Mouse (Mus musculus) liver, postnatal 0 days (tissue): ENCODE results near the gene Osbpl8.
"Not testable (repeated sequence)": the region's sequence is repeated elsewhere in the genome, so short reads cannot be mapped to it uniquely, and the experiment has no call there.

ENCODE experiments used
- CTCF ChIP-seq: sonication (generic); IDR thresholded peaks from 2 replicates; pipeline ENCODE4 v1.5.1; 2016; ENCODE audit warnings: antibody characterized with exemption, low read depth
- EP300 ChIP-seq: IDR thresholded peaks from 2 replicates; pipeline ENCODE4 v1.6.1; 2016; ENCODE audit warnings: antibody characterized with exemption, low read depth, mild to moderate bottlenecking

DNA sequence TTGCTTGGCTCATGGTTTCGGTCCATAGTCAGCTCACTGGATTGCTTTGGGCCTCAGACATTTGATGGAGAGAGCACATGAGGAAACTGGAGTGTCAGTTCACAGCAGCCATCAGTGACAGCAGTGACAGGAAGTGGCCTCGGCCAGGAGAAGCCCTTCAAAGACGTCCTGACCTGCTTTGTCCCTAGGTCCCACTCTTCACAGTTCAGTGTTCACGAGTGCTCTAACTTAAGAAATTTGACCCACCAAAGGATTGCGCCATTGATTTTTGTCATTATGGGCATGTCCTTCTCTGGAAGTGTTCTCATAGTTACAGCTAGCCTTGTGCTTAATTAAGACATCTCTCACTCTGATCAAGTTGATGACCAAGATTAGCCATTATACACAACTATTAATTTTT is 34.2 kb downstream of the Osbpl8 start:
- TF ChIP-seq CTCF, EP300: not testable (repeated sequence)
